Comparison of ENCODE assay signal across 34 mouse cellular contexts in genomic region chr5:101085199-101085598, GRCm38 (mm10).
"Had no signal": no experiment of that assay in that cellular context is flagged by ENCODE, and none has a peak within 500 bp of the region (broad histone marks: within the 10 kb centered on the region; RNA-seq: fewer than 3 reads in every experiment).

No protein-coding gene starts in this region.

- H3K4me2 ChIP-seq: heart, embryonic 11.5 days; heart, embryonic 13.5 days; heart, embryonic 15.5 days; hindbrain, embryonic 12.5 days; hindbrain, embryonic 13.5 days; hindbrain, embryonic 14.5 days; hindbrain, embryonic 15.5 days; intestine, embryonic 15.5 days; kidney, embryonic 15.5 days had no signal

- DNase-seq: heart, postnatal 10 days; heart, postnatal 14 days; heart, postnatal 36 days; heart, postnatal 4 days; kidney, adult 11 months; kidney, adult 18-20 months; kidney, adult 2 months; kidney, adult 8-10 months; kidney, adult 9 months; kidney, postnatal 10 days; kidney, postnatal 14 days; kidney, postnatal 25 days; kidney, postnatal 36 days; kidney, postnatal 4 days; layer of hippocampus, adult 9-11 months; layer of hippocampus, postnatal 36 days had no signal

- H3K27ac ChIP-seq: heart, embryonic 10.5 days; heart, embryonic 13.5 days; heart, embryonic 15.5 days; hindbrain, embryonic 10.5 days; hindbrain, embryonic 12.5 days; hindbrain, embryonic 13.5 days; hindbrain, embryonic 14.5 days; hindbrain, embryonic 15.5 days; intestine, embryonic 15.5 days; kidney, embryonic 15.5 days; kidney, postnatal 0 days; layer of hippocampus, adult 2 months; left cerebral cortex, adult 2 months had no signal

- H3K27me3 ChIP-seq: heart, embryonic 13.5 days; heart, embryonic 15.5 days; hindbrain, embryonic 12.5 days; intestine, embryonic 15.5 days; kidney, embryonic 15.5 days had no signal

- H3K4me1 ChIP-seq: heart, embryonic 15.5 days; intestine, embryonic 15.5 days; kidney, embryonic 15.5 days had no signal

- H3K4me3 ChIP-seq: heart, embryonic 10.5 days; heart, embryonic 13.5 days; heart, embryonic 15.5 days; hindbrain, embryonic 10.5 days; hindbrain, embryonic 12.5 days; hindbrain, embryonic 13.5 days; hindbrain, embryonic 15.5 days; intestine, embryonic 15.5 days; kidney, embryonic 15.5 days; layer of hippocampus, adult 2 months; left cerebral cortex, adult 2 months had no signal

- H3K9ac ChIP-seq: heart, embryonic 13.5 days; heart, embryonic 15.5 days; hindbrain, embryonic 12.5 days; hindbrain, embryonic 13.5 days; hindbrain, embryonic 14.5 days; hindbrain, embryonic 15.5 days; intestine, embryonic 15.5 days; kidney, embryonic 15.5 days had no signal

- H3K9me3 ChIP-seq: heart, embryonic 10.5 days; heart, embryonic 13.5 days; heart, embryonic 15.5 days; hindbrain, embryonic 10.5 days; hindbrain, embryonic 12.5 days; hindbrain, embryonic 13.5 days; hindbrain, embryonic 15.5 days; intestine, embryonic 15.5 days; kidney, embryonic 15.5 days had no signal

- H3K36me3 ChIP-seq: heart, embryonic 10.5 days; heart, embryonic 13.5 days; heart, embryonic 15.5 days; hindbrain, embryonic 10.5 days; hindbrain, embryonic 12.5 days; hindbrain, embryonic 13.5 days; hindbrain, embryonic 15.5 days; intestine, embryonic 15.5 days; kidney, embryonic 15.5 days had no signal

- ATAC-seq: hindbrain, embryonic 16.5 days; inflammation-experienced regulatory T-cells, adult 6 months; intestine, embryonic 15.5 days; intestine, embryonic 16.5 days; intestine, postnatal 0 days had no signal
